Mouse (Mus musculus) liver, embryonic 14.5 days (tissue): ENCODE measurements around the gene Spink2. TPM values are rescaled to one million over a fixed set of nuclear protein-coding genes. Genes with fewer than 3 reads are reported as not detected.

ENCODE experiments used
- ATAC-seq: fragments of 200-750 bp; cut with Nextera tagmentation; 2 replicates; pipeline ENCODE4 v1.8.0; 2017; ENCODE audit warnings: moderate number of reproducible peaks, mild to moderate bottlenecking, moderate library complexity; ENCODE audit not compliant: insufficient read depth
- DNase-seq, 3 experiments: peaks; one replicate each; pipeline ENCODE4 v3.0.0-alpha.2; 2012 to 2013; ENCODE audit warnings: low read depth in 3 of 3, low spot score in 3 of 3
- H3K27ac ChIP-seq: fragments of 300-500 bp; sonication (generic); 2 replicates; pipeline ENCODE4 v1.5.1; 2014; ENCODE audit warnings: moderate library complexity, mild to moderate bottlenecking, control low read depth, inconsistent platforms
- H3K27me3 ChIP-seq: fragments of 300-500 bp; sonication (generic); 2 replicates; pipeline ENCODE4 v1.6.1; 2014; ENCODE audit warnings: mild to moderate bottlenecking, low read length, moderate library complexity; ENCODE audit not compliant: control insufficient read depth, insufficient read depth
- H3K36me3 ChIP-seq: fragments of 300-500 bp; sonication (generic); replicated peaks from 2 replicates; pipeline ENCODE4 v1.6.1; 2014; ENCODE audit warnings: low read depth; ENCODE audit not compliant: control insufficient read depth, insufficient read depth
- H3K4me1 ChIP-seq, 2 experiments: fragments of 200-500 bp in 1 of 2; fragments of 300-500 bp in 1 of 2; sonication (generic) in 1 of 2; replicated peaks; 2 replicates each; pipeline ENCODE4 v1.6.1; 2012 to 2014; ENCODE audit warnings: antibody characterized with exemption in 1 of 2, inconsistent platforms in 1 of 2, low read length in 1 of 2; ENCODE audit not compliant: control insufficient read depth in 2 of 2, insufficient read depth in 2 of 2
- H3K4me2 ChIP-seq: fragments of 300-500 bp; sonication (generic); 2 replicates; pipeline ENCODE4 v1.6.1; 2014; ENCODE audit warnings: low read depth, mild to moderate bottlenecking, control low read depth, moderate library complexity
- H3K4me3 ChIP-seq, 2 experiments: fragments of 200-500 bp in 1 of 2; fragments of 300-500 bp in 1 of 2; sonication (generic) in 1 of 2; 2 replicates each; pipeline ENCODE4 v1.5.1; 2012 to 2014; ENCODE audit warnings: low read depth in 2 of 2, low read length in 2 of 2, mild to moderate bottlenecking in 2 of 2, control low read depth in 1 of 2, inconsistent platforms in 1 of 2, moderate library complexity in 1 of 2; ENCODE audit not compliant: insufficient read depth in 1 of 2
- H3K9ac ChIP-seq: fragments of 300-500 bp; sonication (generic); replicated peaks from 2 replicates; pipeline ENCODE4 v1.6.1; 2014; ENCODE audit warnings: mild to moderate bottlenecking, control low read depth, moderate library complexity
- H3K9me3 ChIP-seq: fragments of 300-500 bp; sonication (generic); 2 replicates; pipeline ENCODE4 v1.6.1; 2016; ENCODE audit warnings: low read length, mixed read lengths; ENCODE audit not compliant: control insufficient read depth
- CTCF ChIP-seq: IDR thresholded peaks from 2 replicates; pipeline ENCODE4 v1.5.1; 2016; ENCODE audit warnings: antibody characterized with exemption, low read depth, control low read depth
- EP300 ChIP-seq: IDR thresholded peaks from 2 replicates; pipeline ENCODE4 v1.6.1; 2016; ENCODE audit warnings: antibody characterized with exemption, low read depth
- WGBS: fragments of 180-500 bp; shearing (Covaris S2); extraction: QIAGEN DNeasy Blood & Tissue Kit; methylation state at CpG from one replicate; pipeline ENCODE4 v1.1.7; 2014; ENCODE audit not compliant: insufficient replicate concordance; 5-methylcytosine and 5-hydroxymethylcytosine counted together
- polyA plus RNA-seq, 2 experiments: library from polyadenylated mRNA; depleted of rRNA in 1 of 2; stranded (reverse) in 1 of 2; unstranded in 1 of 2; fragments of >200 nt; fragmentation: Nextera tagmentation in 1 of 2; extraction: Ambion mirVana in 1 of 2; gene quantifications; 2 replicates each; pipeline versions ENCODE4 v1.2.1 to v1.2.3; 2012 to 2014

The Spink2 gene
- polyA plus RNA-seq, 2 experiments = 0.07 TPM; not detected in 1

DNA sequence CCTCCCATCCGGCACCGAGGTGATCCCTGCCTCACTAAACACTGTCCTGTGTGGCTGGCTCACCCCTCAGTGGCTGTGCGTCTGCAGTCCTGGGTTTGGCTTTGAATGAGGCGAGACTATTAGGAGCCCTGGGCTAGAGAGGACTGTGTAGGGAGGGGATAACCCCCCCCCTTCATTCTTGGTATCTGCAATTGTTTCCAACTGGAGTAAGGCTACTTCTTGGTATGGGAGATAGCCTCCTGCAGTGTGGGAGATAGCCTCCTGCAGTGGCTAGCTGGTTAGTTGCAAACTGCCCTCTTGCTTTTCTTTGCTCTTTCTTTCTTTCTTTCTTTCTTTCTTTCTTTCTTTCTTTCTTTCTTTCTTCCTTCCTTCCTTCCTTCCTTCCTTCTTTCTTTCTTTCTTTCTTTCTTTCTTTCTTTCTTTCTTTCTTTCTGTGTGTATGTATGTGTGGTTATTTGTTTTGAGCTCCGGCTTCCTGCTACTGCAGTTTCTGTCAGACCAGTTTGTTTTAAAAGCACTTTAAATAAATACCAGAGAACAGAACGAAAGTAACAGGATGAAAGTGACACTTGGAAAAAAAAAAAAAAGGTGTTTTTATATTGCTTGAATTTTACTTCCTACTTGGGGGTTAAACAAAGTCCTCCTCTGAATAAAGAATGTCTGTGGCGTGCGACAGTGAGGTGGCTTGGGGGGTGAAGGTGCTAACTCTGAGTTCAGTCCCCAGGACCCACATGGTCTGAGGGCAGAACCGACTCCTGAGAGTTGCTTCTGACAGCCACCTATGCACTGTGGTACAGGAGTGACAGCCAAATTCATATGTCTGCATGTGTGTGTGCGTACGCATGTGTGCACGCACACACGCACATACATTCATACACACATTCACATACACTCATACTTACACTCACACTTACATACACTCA lies 45.3 kb downstream of the Spink2 start:
- WGBS = 64% methylated on average over 13 of the region's 13 CpGs

GRCm38 (mm10) chr5:77163597-77163996 lies 47.7 kb downstream of the Spink2 start:
- no peak overlapping the region for H3K27ac ChIP-seq
- H3K36me3 ChIP-seq = no peaks in the 10 kb centered on the region
- H3K4me2 ChIP-seq = no peak overlapping the region
- no peak overlapping the region for H3K4me3 ChIP-seq
- H3K9me3 ChIP-seq = no peaks in the 10 kb centered on the region
- TF ChIP-seq CTCF (no peak), EP300 (no peak)
- H3K4me1 ChIP-seq = no peaks in the 10 kb centered on the region
- no peaks in the 10 kb centered on the region for H3K27me3 ChIP-seq
- H3K9ac ChIP-seq = no peak overlapping the region
- WGBS = 65% methylated on average over 7 of the region's 7 CpGs
- ATAC-seq (no peak), DNase-seq (no peak)

More for the DNA sequence above, 45.3 kb downstream of the Spink2 start:
- no peak overlapping the region for H3K9ac ChIP-seq
- DNase-seq = no peak
- H3K4me2 ChIP-seq = no peak overlapping the region
- ATAC-seq = no peak
- no peaks in the 10 kb centered on the region for H3K9me3 ChIP-seq
- no peak overlapping the region for H3K27ac ChIP-seq
- no peak for TF ChIP-seq EP300
- TF ChIP-seq CTCF = no peak
- H3K27me3 ChIP-seq = no peaks in the 10 kb centered on the region
- no peaks in the 10 kb centered on the region for H3K36me3 ChIP-seq
- no peak overlapping the region for H3K4me3 ChIP-seq
- no peaks in the 10 kb centered on the region for H3K4me1 ChIP-seq

DNA sequence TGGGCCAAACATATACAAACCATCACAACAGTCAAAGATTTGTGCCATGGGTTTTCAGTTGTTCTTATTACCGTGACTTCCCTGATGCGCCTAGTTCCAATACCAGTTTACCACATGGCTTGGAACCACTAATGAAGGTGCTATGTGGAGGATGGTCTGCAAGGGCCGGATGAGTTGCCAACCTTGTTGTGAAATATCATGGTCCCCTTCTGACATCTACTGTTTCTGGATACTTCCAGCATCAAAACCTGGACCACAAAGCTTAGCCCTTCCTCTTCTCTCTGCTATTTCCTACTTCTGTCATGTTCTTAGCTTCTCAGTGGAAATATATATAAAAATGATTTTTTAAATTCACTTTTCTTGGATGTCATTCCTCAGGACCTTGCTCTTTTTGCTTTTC lies 48.7 kb downstream of the Spink2 start:
- no peaks in the 10 kb centered on the region for H3K27me3 ChIP-seq
- no peak overlapping the region for H3K4me2 ChIP-seq
- no peak overlapping the region for H3K9ac ChIP-seq
- H3K27ac ChIP-seq = no peak overlapping the region
- H3K4me1 ChIP-seq = no peaks in the 10 kb centered on the region
- 69% methylated on average over 3 of the region's 3 CpGs for WGBS
- no peak overlapping the region for H3K4me3 ChIP-seq
- TF ChIP-seq CTCF (no peak), EP300 (no peak)
- no peak for DNase-seq
- no peak for ATAC-seq
- H3K9me3 ChIP-seq = no peaks in the 10 kb centered on the region
- no peaks in the 10 kb centered on the region for H3K36me3 ChIP-seq

GRCm38 (mm10) chr5:77157777-77158540 lies 53.3 kb downstream of the Spink2 start:
- 47% methylated on average over 14 of the region's 14 CpGs for WGBS
- DNase-seq (no peak), ATAC-seq (no peak)
- no peaks in the 10 kb centered on the region for H3K27me3 ChIP-seq
- 0 out of 4 replicates have a peak, but pooled peaks cover 0 to 2% of the 10 kb centered on the region in 2 experiments for H3K4me1 ChIP-seq
- TF ChIP-seq CTCF (no peak), EP300 (no peak)
- H3K36me3 ChIP-seq = no peaks in the 10 kb centered on the region
- H3K4me2 ChIP-seq = no peak overlapping the region
- no peak overlapping the region for H3K27ac ChIP-seq
- H3K9me3 ChIP-seq = no peaks in the 10 kb centered on the region
- H3K9ac ChIP-seq = no peak overlapping the region
- H3K4me3 ChIP-seq = no peak overlapping the region

- Histone ChIP-seq H3K27ac (no peak overlapping the region), H3K36me3 (no peaks in the 10 kb centered on the region), H3K4me1 (peaks cover 0 to 6% of the 10 kb centered on the region in 2 experiments; a peak in 1 of 4 replicates), H3K27me3 (no peaks in the 10 kb centered on the region), H3K4me2 (no peak overlapping the region), H3K9me3 (no peaks in the 10 kb centered on the region), H3K4me3 (no peak overlapping the region), H3K9ac (no peak overlapping the region)
- no peak for ATAC-seq
- no peak for DNase-seq
- TF ChIP-seq EP300 (no peak), CTCF (no peak)
- 63% methylated on average over 5 of the region's 5 CpGs for WGBS
These were observed 54.3 kb downstream of the Spink2 start for GRCm38 (mm10) chr5:77156938-77157337.
